Mouse (Mus musculus) liver, embryonic 14.5 days (tissue): Measurements from ENCODE around the gene 4933424G06Rik. TPM values are rescaled to one million over a fixed set of nuclear protein-coding genes. Genes with fewer than 3 reads are reported as not detected.

Experiments used
- ATAC-seq: fragments of 200-750 bp; cut with Nextera tagmentation; 2 replicates; pipeline ENCODE4 v1.8.0; 2017; ENCODE audit warnings: moderate number of reproducible peaks, mild to moderate bottlenecking, moderate library complexity; ENCODE audit not compliant: insufficient read depth
- DNase-seq, 3 experiments: peaks; one replicate each; pipeline ENCODE4 v3.0.0-alpha.2; 2012 to 2013; ENCODE audit warnings: low read depth in 3 of 3, low spot score in 3 of 3
- H3K27ac ChIP-seq: fragments of 300-500 bp; sonication (generic); 2 replicates; pipeline ENCODE4 v1.5.1; 2014; ENCODE audit warnings: moderate library complexity, mild to moderate bottlenecking, control low read depth, inconsistent platforms
- H3K27me3 ChIP-seq: fragments of 300-500 bp; sonication (generic); 2 replicates; pipeline ENCODE4 v1.6.1; 2014; ENCODE audit warnings: mild to moderate bottlenecking, low read length, moderate library complexity; ENCODE audit not compliant: control insufficient read depth, insufficient read depth
- H3K36me3 ChIP-seq: fragments of 300-500 bp; sonication (generic); replicated peaks from 2 replicates; pipeline ENCODE4 v1.6.1; 2014; ENCODE audit warnings: low read depth; ENCODE audit not compliant: control insufficient read depth, insufficient read depth
- H3K4me1 ChIP-seq, 2 experiments: fragments of 200-500 bp in 1 of 2; fragments of 300-500 bp in 1 of 2; sonication (generic) in 1 of 2; replicated peaks; 2 replicates each; pipeline ENCODE4 v1.6.1; 2012 to 2014; ENCODE audit warnings: antibody characterized with exemption in 1 of 2, inconsistent platforms in 1 of 2, low read length in 1 of 2; ENCODE audit not compliant: control insufficient read depth in 2 of 2, insufficient read depth in 2 of 2
- H3K4me2 ChIP-seq: fragments of 300-500 bp; sonication (generic); 2 replicates; pipeline ENCODE4 v1.6.1; 2014; ENCODE audit warnings: low read depth, mild to moderate bottlenecking, control low read depth, moderate library complexity
- H3K4me3 ChIP-seq, 2 experiments: fragments of 200-500 bp in 1 of 2; fragments of 300-500 bp in 1 of 2; sonication (generic) in 1 of 2; 2 replicates each; pipeline ENCODE4 v1.5.1; 2012 to 2014; ENCODE audit warnings: low read depth in 2 of 2, low read length in 2 of 2, mild to moderate bottlenecking in 2 of 2, control low read depth in 1 of 2, inconsistent platforms in 1 of 2, moderate library complexity in 1 of 2; ENCODE audit not compliant: insufficient read depth in 1 of 2
- H3K9ac ChIP-seq: fragments of 300-500 bp; sonication (generic); replicated peaks from 2 replicates; pipeline ENCODE4 v1.6.1; 2014; ENCODE audit warnings: mild to moderate bottlenecking, control low read depth, moderate library complexity
- H3K9me3 ChIP-seq: fragments of 300-500 bp; sonication (generic); 2 replicates; pipeline ENCODE4 v1.6.1; 2016; ENCODE audit warnings: low read length, mixed read lengths; ENCODE audit not compliant: control insufficient read depth
- CTCF ChIP-seq: IDR thresholded peaks from 2 replicates; pipeline ENCODE4 v1.5.1; 2016; ENCODE audit warnings: antibody characterized with exemption, low read depth, control low read depth
- EP300 ChIP-seq: IDR thresholded peaks from 2 replicates; pipeline ENCODE4 v1.6.1; 2016; ENCODE audit warnings: antibody characterized with exemption, low read depth
- WGBS: fragments of 180-500 bp; shearing (Covaris S2); extraction: QIAGEN DNeasy Blood & Tissue Kit; methylation state at CpG from one replicate; pipeline ENCODE4 v1.1.7; 2014; ENCODE audit not compliant: insufficient replicate concordance; 5-methylcytosine and 5-hydroxymethylcytosine counted together
- polyA plus RNA-seq, 2 experiments: library from polyadenylated mRNA; depleted of rRNA in 1 of 2; stranded (reverse) in 1 of 2; unstranded in 1 of 2; fragments of >200 nt; fragmentation: Nextera tagmentation in 1 of 2; extraction: Ambion mirVana in 1 of 2; gene quantifications; 2 replicates each; pipeline versions ENCODE4 v1.2.1 to v1.2.3; 2012 to 2014

The 4933424G06Rik gene
- polyA plus RNA-seq, 2 experiments, result not detected

DNA sequence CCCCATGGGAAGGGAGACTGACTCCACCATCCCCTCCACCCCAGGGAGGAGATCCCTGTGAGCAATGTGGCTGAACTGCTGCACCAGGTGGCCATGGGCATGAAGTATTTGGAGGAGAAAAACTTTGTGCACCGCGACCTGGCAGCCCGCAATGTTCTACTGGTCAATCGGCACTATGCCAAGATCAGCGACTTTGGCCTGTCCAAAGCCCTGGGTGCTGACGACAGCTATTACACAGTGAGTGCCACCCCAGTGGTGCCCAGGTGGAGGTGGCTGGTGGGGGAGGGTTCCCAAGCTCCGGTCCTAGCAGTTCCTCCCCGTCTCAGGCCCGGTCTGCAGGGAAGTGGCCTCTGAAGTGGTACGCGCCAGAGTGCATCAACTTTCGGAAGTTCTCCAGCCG, 70.8 kb downstream of the 4933424G06Rik start:
- DNase-seq (no peak), ATAC-seq (no peak)
- no peak overlapping the region for H3K27ac ChIP-seq
- no peak overlapping the region for H3K9ac ChIP-seq
- H3K9me3 ChIP-seq, result no peaks in the 10 kb centered on the region
- H3K4me3 ChIP-seq, result no peak overlapping the region
- H3K36me3 ChIP-seq, result no peaks in the 10 kb centered on the region
- H3K4me2 ChIP-seq, result no peak overlapping the region
- 81% methylated on average over 13 of the region's 13 CpGs for WGBS
- no peak for TF ChIP-seq EP300
- TF ChIP-seq CTCF, result no peak
- H3K27me3 ChIP-seq, result no peaks in the 10 kb centered on the region
- H3K4me1 ChIP-seq, result no peaks in the 10 kb centered on the region

DNA sequence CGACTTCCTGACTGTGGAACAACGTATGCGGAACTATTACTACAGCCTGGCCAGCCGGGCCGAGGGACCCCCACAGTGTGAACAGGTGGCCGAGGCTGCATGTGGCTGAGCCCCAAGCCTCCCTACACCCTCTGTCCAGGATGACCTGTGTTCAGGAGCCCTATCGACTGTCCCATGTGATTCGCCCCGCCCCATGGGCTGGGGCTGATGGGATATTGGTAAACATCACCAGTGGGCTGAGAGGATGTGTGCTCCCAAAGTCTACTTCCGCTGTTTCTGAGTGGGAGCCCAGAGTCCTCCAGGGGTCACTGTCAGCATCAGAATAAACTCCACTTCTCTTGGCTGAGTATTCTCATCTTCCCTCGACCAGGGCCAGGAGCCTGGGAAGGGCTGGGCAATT, 72.5 kb downstream of the 4933424G06Rik start:
- WGBS, result 59% methylated on average over 11 of the region's 11 CpGs
- no peak overlapping the region for H3K27ac ChIP-seq
- H3K9me3 ChIP-seq, result no peaks in the 10 kb centered on the region
- no peak overlapping the region for H3K4me2 ChIP-seq
- no peak overlapping the region for H3K9ac ChIP-seq
- DNase-seq, result no peak
- no peaks in the 10 kb centered on the region for H3K36me3 ChIP-seq
- no peak for ATAC-seq
- H3K4me1 ChIP-seq, result no peaks in the 10 kb centered on the region
- no peak overlapping the region for H3K4me3 ChIP-seq
- no peaks in the 10 kb centered on the region for H3K27me3 ChIP-seq
- no peak for TF ChIP-seq CTCF
- no peak for TF ChIP-seq EP300

GRCm38 (mm10) chr1:36784365-36785134, 74.6 kb downstream of the 4933424G06Rik start:
- ATAC-seq, result no peak; the same call in 1 of the 2 replicates
- Histone ChIP-seq H3K27ac (no peak overlapping the region), H3K4me3 (peak overlapping the region; percentile 35 to 38), H3K9me3 (no peaks in the 10 kb centered on the region), H3K9ac (no peak overlapping the region; the same call in 1 of the 2 replicates), H3K27me3 (no peaks in the 10 kb centered on the region), H3K36me3 (no peaks in the 10 kb centered on the region), H3K4me1 (no peaks in the 10 kb centered on the region), H3K4me2 (peak overlapping the region; percentile 68)
- peak; percentile 36 to 54 (median 40) for DNase-seq
- 4% methylated on average over 20 of the region's 20 CpGs for WGBS
- peak; percentile 90 for TF ChIP-seq CTCF
- no peak for TF ChIP-seq EP300

- H3K27me3 ChIP-seq, result no peaks in the 10 kb centered on the region
Observed at GRCm38 (mm10) chr1:36785238-36785641, 75.3 kb downstream of the 4933424G06Rik start.

GRCm38 (mm10) chr1:36786377-36786776, 76.4 kb downstream of the 4933424G06Rik start:
- H3K4me3 ChIP-seq, result no peak overlapping the region
- H3K27ac ChIP-seq, result no peak overlapping the region
- H3K36me3 ChIP-seq, result peaks cover 1% of the 10 kb centered on the region
- peak; percentile 78 for TF ChIP-seq CTCF
- TF ChIP-seq EP300, result no peak
- no peak for ATAC-seq
- H3K9me3 ChIP-seq, result no peaks in the 10 kb centered on the region
- DNase-seq, result no peak
- no peaks in the 10 kb centered on the region for H3K27me3 ChIP-seq
- WGBS, result 76% methylated on average over 7 of the region's 7 CpGs
- no peak overlapping the region for H3K4me2 ChIP-seq
- no peak overlapping the region for H3K9ac ChIP-seq
- no peaks in the 10 kb centered on the region for H3K4me1 ChIP-seq

More at GRCm38 (mm10) chr1:36785238-36785641, 75.3 kb downstream of the 4933424G06Rik start:
- H3K9me3 ChIP-seq, result no peaks in the 10 kb centered on the region
- ATAC-seq (no peak), DNase-seq (no peak)
- peak overlapping the region; percentile 68 for H3K4me2 ChIP-seq
- no peaks in the 10 kb centered on the region for H3K36me3 ChIP-seq
- H3K9ac ChIP-seq, result no peak overlapping the region; the same call in 1 of the 2 replicates
- TF ChIP-seq CTCF (0 out of 2 replicates have a peak, but pooled peaks have one; percentile 15), EP300 (no peak)
- no peak overlapping the region for H3K27ac ChIP-seq
- H3K4me3 ChIP-seq, result peak overlapping the region; percentile 35 to 38
- WGBS, result 3% methylated on average over 16 of the region's 16 CpGs
- H3K4me1 ChIP-seq, result no peaks in the 10 kb centered on the region
